Mouse (Mus musculus): ENCODE measurements around the gene Ifitm2. TPM values are rescaled to one million over a fixed set of nuclear protein-coding genes. Genes with fewer than 3 reads are reported as not detected.

Ifitm2 gene
- 198 and 207 TPM in 2 replicates for polyA plus RNA-seq (2014; fragmentation: Nextera tagmentation; extraction: Ambion mirVana)

DNA sequence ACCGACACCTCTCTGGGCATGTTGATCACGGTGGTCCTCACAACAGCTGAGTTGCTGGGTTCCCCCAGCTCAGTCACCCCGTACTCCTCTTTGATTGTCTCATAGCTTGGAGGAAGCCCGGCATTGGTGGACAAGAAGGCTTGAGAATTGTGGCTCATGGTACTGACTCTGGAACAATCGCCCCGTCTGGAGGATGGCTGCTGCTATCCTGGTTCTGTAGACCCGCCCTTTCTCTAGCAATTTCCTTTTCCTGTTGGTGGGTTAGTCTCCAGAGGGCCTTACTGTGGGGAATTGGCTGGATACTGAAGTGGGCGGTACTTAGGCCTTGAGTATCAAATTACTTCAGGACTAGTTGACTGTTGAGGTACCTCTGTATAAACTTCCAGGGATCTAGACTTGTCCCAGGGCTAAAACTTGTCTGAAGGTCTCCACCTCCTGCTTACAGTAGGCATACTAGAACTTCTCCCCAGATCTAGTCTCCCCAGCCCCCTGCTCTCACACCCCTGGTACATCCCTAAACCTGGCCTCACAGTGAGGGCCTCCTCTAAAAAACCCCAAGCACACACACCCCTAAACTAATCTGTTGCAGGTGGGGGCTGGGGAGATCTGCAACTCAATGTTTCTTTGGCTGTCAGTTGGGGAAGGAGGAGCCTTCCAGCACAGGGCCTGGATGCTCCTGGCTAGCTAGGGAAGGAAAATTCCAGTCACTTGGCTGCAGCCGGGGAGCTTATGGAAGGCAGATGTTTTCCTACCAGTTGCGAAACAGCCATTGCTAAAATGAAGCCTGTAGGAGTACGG is at the start of gene Ifitm2, which contains the start of gene Gm45717:
Gene Ifitm2, minus strand, starts transcription at position 230 of the 798 bp plus-strand sequence.
Gene Gm45717, minus strand, starts transcription at position 180 of the 798 bp plus-strand sequence.
- H3K27me3 ChIP-seq (ENCODE audit: control insufficient read depth, insufficient read depth, low read length) = no peaks in the 10 kb centered on the region; the same call in 1 of the 2 replicates
- H3K36me3 ChIP-seq (ENCODE audit: control insufficient read depth, insufficient read depth, low read length) = no peaks in the 10 kb centered on the region
- H3K9ac ChIP-seq (ENCODE audit: low read length) = peak within 1 kb of the TSS; percentile 39
- peak within 1 kb of the TSS; percentile 31 for H3K4me3 ChIP-seq (ENCODE audit: low read depth, low read length)
- ATAC-seq (ENCODE audit: low FRiP score) (peak; percentile 33), DNase-seq (ENCODE audit: low spot score, missing footprints) (peak; percentile 90)
- no peaks in the 10 kb centered on the region for H3K9me3 ChIP-seq (ENCODE audit: control insufficient read depth, low read length)
- WGBS = 16% methylated on average over 11 of the region's 11 CpGs
- H3K27ac ChIP-seq (ENCODE audit: low read depth, low read length) = no peak within 1 kb of the TSS
- H3K4me2 ChIP-seq = peak within 1 kb of the TSS; percentile 42
- H3K4me1 ChIP-seq (ENCODE audit: control insufficient read depth, insufficient read depth, low read length) = peaks cover 9% of the 10 kb centered on the region

DNA sequence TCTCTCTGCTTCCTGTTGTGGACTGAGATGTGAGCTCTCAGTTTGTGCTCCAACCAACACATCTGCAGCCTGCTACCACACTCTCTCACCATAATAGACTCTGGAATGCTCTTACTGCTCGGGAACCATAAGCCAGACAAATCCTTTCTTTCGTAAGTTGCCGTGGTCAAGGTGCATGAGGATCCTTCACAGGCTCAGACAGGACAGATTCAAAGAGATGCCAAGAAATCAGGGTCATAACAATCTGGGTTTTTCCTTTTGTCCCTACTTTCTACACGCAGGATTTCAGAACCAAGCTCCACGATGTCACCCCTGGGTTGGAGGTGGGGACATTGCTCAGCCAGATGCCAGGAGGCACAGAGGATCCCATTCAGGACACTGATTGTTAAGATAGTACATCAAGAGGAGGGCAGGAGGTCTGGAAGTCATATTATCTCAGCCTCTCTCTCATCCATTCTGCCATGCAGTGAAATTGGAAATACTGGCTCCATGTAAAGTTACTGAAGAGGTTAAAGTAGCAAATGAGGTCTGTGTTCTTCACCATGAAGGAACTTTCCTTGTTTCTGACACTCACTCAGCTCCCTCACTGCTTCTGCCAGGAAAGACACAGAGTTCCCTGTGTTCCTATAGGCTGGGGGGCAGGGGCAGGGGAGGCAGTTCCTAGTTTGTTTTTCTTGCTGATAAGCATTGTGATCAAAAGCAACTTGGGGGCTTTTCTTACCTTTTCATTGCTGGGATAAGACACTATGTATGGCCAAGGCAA is 47.6 kb upstream of the Ifitm2 start:
- Histone ChIP-seq H3K9me3 (ENCODE audit: control insufficient read depth, low read length) (no peaks in the 10 kb centered on the region), H3K4me1 (ENCODE audit: control insufficient read depth, insufficient read depth, low read length) (peaks cover 3% of the 10 kb centered on the region; the same call in 1 of the 2 replicates), H3K27ac (ENCODE audit: low read depth, low read length) (no peak overlapping the region), H3K4me2 (no peak overlapping the region), H3K4me3 (ENCODE audit: low read depth, low read length) (no peak overlapping the region), H3K27me3 (ENCODE audit: control insufficient read depth, insufficient read depth, low read length) (no peaks in the 10 kb centered on the region; the same call in 1 of the 2 replicates), H3K36me3 (ENCODE audit: control insufficient read depth, insufficient read depth, low read length) (no peaks in the 10 kb centered on the region), H3K9ac (ENCODE audit: low read length) (no peak overlapping the region)
- DNase-seq (ENCODE audit: low spot score, missing footprints) (no peak), ATAC-seq (ENCODE audit: low FRiP score) (no peak)
- WGBS = 83% methylated on average over 5 of the region's 5 CpGs

DNA sequence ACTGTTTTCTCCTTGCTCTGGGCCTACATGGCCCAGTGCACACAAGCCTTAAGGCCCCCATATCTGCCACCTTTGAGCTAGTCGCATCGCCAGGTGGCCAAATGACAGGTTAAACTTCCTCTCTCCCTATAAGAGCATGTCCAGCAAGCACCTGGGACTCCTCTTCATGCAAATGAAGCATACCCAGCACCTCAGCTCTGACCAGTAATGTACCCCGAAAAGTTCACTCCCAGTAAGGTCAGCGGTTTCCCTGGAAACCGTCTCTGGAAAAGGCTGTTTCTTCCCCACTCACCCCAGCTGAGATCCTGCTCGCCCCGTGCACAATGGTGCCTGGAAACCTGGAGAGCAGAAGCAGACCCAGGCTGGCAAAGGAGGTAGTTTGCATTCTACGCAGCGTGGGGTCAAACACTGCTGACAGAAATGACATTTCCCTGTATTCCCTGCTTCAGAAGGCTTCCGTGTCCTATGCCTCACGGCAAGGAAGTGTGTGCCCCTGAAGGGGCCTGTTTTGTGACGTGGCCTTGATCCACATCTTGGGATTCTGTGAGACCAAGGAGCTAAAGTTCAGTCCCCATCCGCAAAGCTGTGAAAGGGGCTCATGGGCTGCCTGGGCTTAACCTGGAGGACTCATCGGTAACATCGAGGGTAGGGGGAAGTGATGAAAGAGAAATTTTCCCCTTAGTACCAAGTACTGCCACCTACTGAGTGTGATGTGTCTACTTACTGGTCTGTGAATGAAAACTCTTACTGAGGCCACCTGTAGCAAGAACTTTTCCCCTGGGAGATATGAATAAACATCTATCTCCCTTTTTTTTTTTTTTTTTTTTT is 45.3 kb upstream of the Ifitm2 start:
- no peaks in the 10 kb centered on the region for H3K36me3 ChIP-seq (ENCODE audit: control insufficient read depth, insufficient read depth, low read length)
- H3K4me1 ChIP-seq (ENCODE audit: control insufficient read depth, insufficient read depth, low read length) = no peaks in the 10 kb centered on the region
- no peak overlapping the region for H3K4me3 ChIP-seq (ENCODE audit: low read depth, low read length)
- no peak overlapping the region for H3K27ac ChIP-seq (ENCODE audit: low read depth, low read length)
- 77% methylated on average over 15 of the region's 15 CpGs for WGBS
- no peak overlapping the region for H3K9ac ChIP-seq (ENCODE audit: low read length)
- no peak overlapping the region for H3K4me2 ChIP-seq
- ATAC-seq (ENCODE audit: low FRiP score) = no peak
- H3K27me3 ChIP-seq (ENCODE audit: control insufficient read depth, insufficient read depth, low read length) = no peaks in the 10 kb centered on the region
- H3K9me3 ChIP-seq (ENCODE audit: control insufficient read depth, low read length) = no peaks in the 10 kb centered on the region
- DNase-seq (ENCODE audit: low spot score, missing footprints) = no peak

DNA sequence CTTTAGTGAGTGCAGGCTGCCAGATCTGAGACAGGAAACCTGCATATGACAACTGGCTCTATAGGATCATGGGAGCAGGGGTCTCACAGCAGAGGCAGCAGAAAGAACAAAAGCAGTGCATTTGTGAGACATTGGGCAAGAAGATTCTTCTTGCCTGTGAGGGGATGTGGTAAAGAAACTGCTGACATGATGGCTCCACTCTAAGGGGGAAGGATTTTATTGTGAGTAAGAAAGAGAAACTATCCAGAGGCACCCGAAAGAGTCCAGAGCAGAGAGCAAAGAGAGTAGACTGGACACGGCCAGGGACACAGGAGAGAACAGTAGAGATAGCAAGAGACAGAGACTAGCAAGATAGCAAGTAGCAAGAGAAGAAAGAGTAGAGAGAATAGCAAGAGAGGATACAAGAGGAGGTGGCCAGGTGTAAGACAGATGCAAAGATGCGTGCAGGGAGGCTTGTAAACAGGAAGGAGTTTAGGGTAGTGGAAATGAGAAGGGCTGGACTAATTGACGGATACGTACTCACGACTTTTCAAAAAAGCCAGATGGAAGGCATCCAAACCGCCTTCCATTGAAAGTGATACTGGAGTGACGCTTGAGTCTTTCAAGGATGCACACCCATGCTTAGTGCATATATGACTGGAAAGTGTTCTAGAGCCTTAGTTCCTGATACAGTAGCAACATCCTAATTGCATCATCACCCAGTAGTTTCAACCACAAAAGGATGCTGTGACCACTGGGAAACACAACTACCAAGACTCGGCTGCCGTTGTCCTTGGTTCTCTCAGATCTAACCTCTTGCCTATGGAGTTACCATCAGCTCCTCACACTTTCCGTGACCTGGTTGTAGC is 43.3 kb upstream of the Ifitm2 start:
- no peak overlapping the region for H3K9ac ChIP-seq (ENCODE audit: low read length)
- H3K36me3 ChIP-seq (ENCODE audit: control insufficient read depth, insufficient read depth, low read length) = no peaks in the 10 kb centered on the region
- no peaks in the 10 kb centered on the region for H3K9me3 ChIP-seq (ENCODE audit: control insufficient read depth, low read length)
- DNase-seq (ENCODE audit: low spot score, missing footprints) = no peak
- no peaks in the 10 kb centered on the region for H3K4me1 ChIP-seq (ENCODE audit: control insufficient read depth, insufficient read depth, low read length)
- no peak overlapping the region for H3K4me2 ChIP-seq
- H3K4me3 ChIP-seq (ENCODE audit: low read depth, low read length) = no peak overlapping the region
- no peak overlapping the region for H3K27ac ChIP-seq (ENCODE audit: low read depth, low read length)
- 91% methylated on average over 11 of the region's 11 CpGs for WGBS
- no peaks in the 10 kb centered on the region for H3K27me3 ChIP-seq (ENCODE audit: control insufficient read depth, insufficient read depth, low read length)
- ATAC-seq (ENCODE audit: low FRiP score) = no peak

GRCm38 (mm10) chr7:140997817-140998216 is 42.0 kb upstream of the Ifitm2 start:
- Histone ChIP-seq H3K4me3 (ENCODE audit: low read depth, low read length) (no peak overlapping the region), H3K27ac (ENCODE audit: low read depth, low read length) (no peak overlapping the region), H3K27me3 (ENCODE audit: control insufficient read depth, insufficient read depth, low read length) (no peaks in the 10 kb centered on the region), H3K9me3 (ENCODE audit: control insufficient read depth, low read length) (no peaks in the 10 kb centered on the region), H3K9ac (ENCODE audit: low read length) (no peak overlapping the region), H3K36me3 (ENCODE audit: control insufficient read depth, insufficient read depth, low read length) (no peaks in the 10 kb centered on the region), H3K4me1 (ENCODE audit: control insufficient read depth, insufficient read depth, low read length) (no peaks in the 10 kb centered on the region), H3K4me2 (no peak overlapping the region)
- ATAC-seq (ENCODE audit: low FRiP score) = no peak
- no peak for DNase-seq (ENCODE audit: low spot score, missing footprints)
- WGBS = 67% methylated on average over 1 of the region's 1 CpGs

DNA sequence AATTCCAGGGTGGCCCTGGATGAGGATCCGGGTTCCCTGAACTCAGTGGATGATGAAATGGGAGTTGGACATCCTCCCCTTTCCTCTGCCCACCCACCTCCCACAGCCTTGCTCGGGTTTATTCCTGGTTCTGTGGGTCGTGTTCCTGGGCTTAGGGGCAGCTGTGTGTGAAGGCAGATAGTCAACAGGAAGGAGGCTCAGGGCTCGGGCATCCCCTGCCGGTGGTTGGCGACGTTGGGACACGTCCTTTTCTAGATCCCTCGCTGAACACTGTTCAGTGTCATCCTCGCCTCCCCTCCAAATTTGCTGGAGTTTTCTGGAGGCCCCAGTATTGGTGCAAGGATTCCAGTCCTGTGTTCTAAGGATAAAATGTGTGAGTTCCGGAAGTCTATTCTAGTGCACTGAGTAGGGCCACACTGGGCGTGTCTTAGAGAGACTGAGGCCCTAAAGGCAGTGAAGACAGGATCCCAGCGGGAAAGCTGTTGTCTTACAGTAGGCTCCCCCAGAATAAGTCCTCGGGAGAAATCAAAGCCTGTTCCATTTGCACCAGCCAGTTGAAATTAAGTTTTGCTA is 35.4 kb upstream of the Ifitm2 start:
- DNase-seq (ENCODE audit: low spot score, missing footprints) (no peak), ATAC-seq (ENCODE audit: low FRiP score) (no peak)
- H3K4me1 ChIP-seq (ENCODE audit: control insufficient read depth, insufficient read depth, low read length) = no peaks in the 10 kb centered on the region
- no peaks in the 10 kb centered on the region for H3K27me3 ChIP-seq (ENCODE audit: control insufficient read depth, insufficient read depth, low read length)
- no peak overlapping the region for H3K4me2 ChIP-seq
- H3K9ac ChIP-seq (ENCODE audit: low read length) = no peak overlapping the region
- H3K4me3 ChIP-seq (ENCODE audit: low read depth, low read length) = no peak overlapping the region
- H3K36me3 ChIP-seq (ENCODE audit: control insufficient read depth, insufficient read depth, low read length) = no peaks in the 10 kb centered on the region
- H3K27ac ChIP-seq (ENCODE audit: low read depth, low read length) = no peak overlapping the region
- WGBS = 92% methylated on average over 14 of the region's 14 CpGs
- H3K9me3 ChIP-seq (ENCODE audit: control insufficient read depth, low read length) = no peaks in the 10 kb centered on the region

GRCm38 (mm10) chr7:140990622-140991021 is 34.8 kb upstream of the Ifitm2 start:
- H3K9me3 ChIP-seq (ENCODE audit: control insufficient read depth, low read length) = no peaks in the 10 kb centered on the region
- ATAC-seq (ENCODE audit: low FRiP score) = no peak
- no peak overlapping the region for H3K4me2 ChIP-seq
- 76% methylated on average over 5 of the region's 5 CpGs for WGBS
- H3K4me3 ChIP-seq (ENCODE audit: low read depth, low read length) = no peak overlapping the region
- DNase-seq (ENCODE audit: low spot score, missing footprints) = no peak
- no peak overlapping the region for H3K27ac ChIP-seq (ENCODE audit: low read depth, low read length)
- H3K9ac ChIP-seq (ENCODE audit: low read length) = no peak overlapping the region
- no peaks in the 10 kb centered on the region for H3K4me1 ChIP-seq (ENCODE audit: control insufficient read depth, insufficient read depth, low read length)
- no peaks in the 10 kb centered on the region for H3K36me3 ChIP-seq (ENCODE audit: control insufficient read depth, insufficient read depth, low read length)
- no peaks in the 10 kb centered on the region for H3K27me3 ChIP-seq (ENCODE audit: control insufficient read depth, insufficient read depth, low read length)

DNA sequence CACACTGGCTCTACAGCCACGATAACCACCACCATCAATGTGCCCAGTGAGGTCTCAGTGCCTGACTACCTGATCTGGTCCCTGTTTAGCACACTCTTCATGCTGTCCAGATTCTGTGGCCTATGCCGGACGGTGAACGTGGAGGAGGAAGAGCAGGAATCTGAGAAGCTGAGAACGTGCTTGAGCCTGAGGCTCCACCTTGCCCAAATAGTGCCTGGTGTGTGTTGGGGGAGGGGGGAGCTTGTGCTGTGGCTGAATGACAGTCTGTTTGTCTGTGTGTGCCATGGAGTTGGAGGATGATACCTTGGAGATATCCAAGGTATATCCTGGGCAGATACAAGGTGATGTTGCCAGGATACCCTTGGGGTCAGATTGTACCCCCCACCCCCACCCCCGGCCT is 34.4 kb upstream of the Ifitm2 start:
- 76% methylated on average over 6 of the region's 6 CpGs for WGBS
- H3K9me3 ChIP-seq (ENCODE audit: control insufficient read depth, low read length) = no peaks in the 10 kb centered on the region
- no peak for DNase-seq (ENCODE audit: low spot score, missing footprints)

More for the DNA sequence above, 34.4 kb upstream of the Ifitm2 start:
- no peak overlapping the region for H3K27ac ChIP-seq (ENCODE audit: low read depth, low read length)
- no peak overlapping the region for H3K9ac ChIP-seq (ENCODE audit: low read length)
- H3K27me3 ChIP-seq (ENCODE audit: control insufficient read depth, insufficient read depth, low read length) = no peaks in the 10 kb centered on the region
- no peaks in the 10 kb centered on the region for H3K36me3 ChIP-seq (ENCODE audit: control insufficient read depth, insufficient read depth, low read length)
- no peak overlapping the region for H3K4me2 ChIP-seq
- ATAC-seq (ENCODE audit: low FRiP score) = no peak
- H3K4me1 ChIP-seq (ENCODE audit: control insufficient read depth, insufficient read depth, low read length) = no peaks in the 10 kb centered on the region
- H3K4me3 ChIP-seq (ENCODE audit: low read depth, low read length) = no peak overlapping the region
